Mouse (Mus musculus): ENCODE measurements around the gene Hlx. TPM values are rescaled to one million over a fixed set of nuclear protein-coding genes. Genes with fewer than 3 reads are reported as not detected.
A peak's percentile ranks its signal among the peaks of the same experiment; 100 is the strongest.

The Hlx gene
- total and polyA plus RNA-seq, 2 experiments from 2014 or later = 1.6 to 2.8 TPM

DNA sequence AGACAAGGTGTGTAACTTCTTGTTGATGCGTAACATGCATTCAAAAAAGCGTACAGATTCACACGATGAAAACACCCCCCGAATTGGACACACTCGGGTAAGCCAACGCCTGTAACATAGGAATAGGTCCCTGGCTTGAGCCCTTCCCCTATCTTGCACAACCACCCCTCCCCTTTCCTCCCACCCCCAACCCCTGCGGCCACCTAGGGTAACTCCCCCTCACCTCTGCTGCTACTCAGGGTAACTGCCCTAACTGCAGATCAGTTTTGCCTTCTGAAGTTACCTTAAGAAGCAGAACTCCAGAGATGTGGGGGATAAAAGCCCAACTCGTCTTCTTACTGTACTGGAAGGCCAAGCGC, 39.5 kb upstream of the Hlx start:
- no peak overlapping the region for H3K9ac ChIP-seq
- WGBS = 12% methylated on average over 9 of the region's 9 CpGs

DNA sequence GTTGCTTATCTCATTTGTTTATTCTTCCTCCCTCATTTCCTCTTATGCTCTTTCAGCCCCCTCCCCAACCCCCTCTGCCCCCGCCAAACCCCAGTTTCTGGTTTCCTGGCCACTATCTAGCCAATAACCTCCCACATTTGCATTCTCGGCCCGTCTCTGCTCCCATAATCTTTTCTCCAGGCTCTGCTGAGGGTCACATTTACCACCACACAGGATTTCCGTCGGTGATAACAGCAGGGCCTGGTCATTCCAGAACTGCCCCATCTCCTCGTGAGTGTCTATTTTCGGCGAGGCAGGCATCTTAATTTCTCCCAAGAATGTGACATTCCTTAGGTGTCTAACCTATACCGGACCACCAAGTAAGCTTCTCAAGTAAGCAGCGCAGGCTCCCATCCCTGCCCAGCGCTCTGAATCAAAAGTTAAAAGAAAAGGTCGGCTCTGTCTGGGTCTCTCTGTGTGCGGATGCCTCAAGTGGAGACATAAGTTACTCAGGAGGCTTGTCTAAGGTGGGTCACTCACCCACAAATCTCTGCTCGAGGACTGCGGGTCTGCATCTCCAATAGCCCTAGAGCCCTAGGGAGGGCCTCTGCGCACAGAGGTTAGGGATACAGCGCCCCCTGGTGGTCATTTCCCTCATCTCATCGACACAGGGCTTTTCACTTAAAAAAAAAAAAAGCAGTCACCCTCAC, 38.9 kb upstream of the Hlx start:
- Histone ChIP-seq H3K27me3 (ENCODE audit: insufficient read depth, low read length) (no peaks in the 10 kb centered on the region; the same call in 1 of the 2 replicates), H3K36me3 (ENCODE audit: insufficient read depth) (no peaks in the 10 kb centered on the region), H3K4me3 (ENCODE audit: low read depth, low read length) (no peak overlapping the region), H3K9ac (no peak overlapping the region), H3K9me3 (ENCODE audit: low read length) (no peaks in the 10 kb centered on the region), H3K4me1 (ENCODE audit: insufficient read depth) (no peaks in the 10 kb centered on the region), H3K4me2 (ENCODE audit: low read depth) (peak overlapping the region; percentile 13; the same call in 1 of the 2 replicates), H3K27ac (ENCODE audit: low read depth, low read length) (no peak overlapping the region)
- DNase-seq (peak; percentile 74), ATAC-seq (peak; percentile 40; the same call in 1 of the 2 replicates)
- WGBS = 33% methylated on average over 18 of the region's 18 CpGs
- TF ChIP-seq CTCF (IDR thresholded peaks at IDR 0.05; ENCODE audit: low read depth) = peak; percentile 81

More for the DNA sequence above, 39.5 kb upstream of the Hlx start:
- no peaks in the 10 kb centered on the region for H3K4me1 ChIP-seq (ENCODE audit: insufficient read depth)
- H3K4me3 ChIP-seq (ENCODE audit: low read depth, low read length) = no peak overlapping the region
- H3K36me3 ChIP-seq (ENCODE audit: insufficient read depth) = no peaks in the 10 kb centered on the region
- no peak for TF ChIP-seq CTCF (IDR thresholded peaks at IDR 0.05; ENCODE audit: low read depth)
- H3K9me3 ChIP-seq (ENCODE audit: low read length) = no peaks in the 10 kb centered on the region
- peak overlapping the region; percentile 13; the same call in 1 of the 2 replicates for H3K4me2 ChIP-seq (ENCODE audit: low read depth)
- H3K27me3 ChIP-seq (ENCODE audit: insufficient read depth, low read length) = no peaks in the 10 kb centered on the region; the same call in 1 of the 2 replicates
- H3K27ac ChIP-seq (ENCODE audit: low read depth, low read length) = no peak overlapping the region
- ATAC-seq (no peak), DNase-seq (no peak)

DNA sequence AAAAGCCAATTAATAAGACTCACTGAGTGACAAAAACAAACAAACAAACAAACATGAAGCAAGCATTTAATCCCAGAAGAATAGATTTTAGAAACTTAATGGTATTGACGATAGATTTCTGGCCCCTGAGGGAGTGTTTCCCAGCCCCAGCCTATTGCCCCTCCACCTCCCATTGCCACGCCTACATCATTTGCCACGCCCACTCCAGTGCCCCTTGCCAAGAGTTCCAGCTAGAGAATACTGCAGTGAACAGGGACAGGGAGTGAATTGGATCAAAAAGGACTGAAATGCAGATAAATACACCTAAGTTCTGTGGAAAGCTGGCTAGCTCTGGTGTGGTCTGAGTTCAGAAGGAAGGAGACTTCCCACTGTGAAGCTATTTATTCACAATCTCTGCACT, 31.4 kb upstream of the Hlx start:
- Histone ChIP-seq H3K4me1 (ENCODE audit: insufficient read depth) (no peaks in the 10 kb centered on the region), H3K27ac (ENCODE audit: low read depth, low read length) (no peak overlapping the region), H3K9me3 (ENCODE audit: low read length) (no peaks in the 10 kb centered on the region), H3K27me3 (ENCODE audit: insufficient read depth, low read length) (no peaks in the 10 kb centered on the region), H3K4me3 (ENCODE audit: low read depth, low read length) (no peak overlapping the region), H3K9ac (no peak overlapping the region), H3K36me3 (ENCODE audit: insufficient read depth) (no peaks in the 10 kb centered on the region), H3K4me2 (ENCODE audit: low read depth) (no peak overlapping the region)
- ATAC-seq (no peak), DNase-seq (no peak)
- 30% methylated on average over 3 of the region's 3 CpGs for WGBS
- TF ChIP-seq CTCF (IDR thresholded peaks at IDR 0.05; ENCODE audit: low read depth) = no peak

DNA sequence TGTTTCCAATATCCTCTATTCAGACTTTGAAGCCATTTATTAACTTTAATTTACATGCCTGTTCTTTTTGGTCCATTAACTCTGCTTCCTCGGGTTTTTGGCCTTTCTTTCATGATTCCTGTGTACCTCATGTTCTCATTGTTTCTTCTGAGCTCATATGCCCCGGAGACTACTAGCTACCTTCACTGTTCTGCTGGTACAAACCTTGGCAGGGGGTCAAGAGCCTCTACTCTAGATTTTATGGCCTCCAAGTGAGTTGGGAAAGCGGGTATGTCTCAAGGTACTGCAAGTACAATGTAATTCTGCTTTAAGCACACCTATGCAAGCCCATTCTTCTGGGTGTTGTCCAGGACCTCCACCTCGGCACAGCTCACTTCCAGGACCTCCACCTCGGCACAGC, 30.5 kb upstream of the Hlx start:
- H3K4me3 ChIP-seq (ENCODE audit: low read depth, low read length) = no peak overlapping the region
- 64% methylated on average over 5 of the region's 5 CpGs for WGBS
- no peaks in the 10 kb centered on the region for H3K9me3 ChIP-seq (ENCODE audit: low read length)
- ATAC-seq (no peak), DNase-seq (no peak)
- no peak overlapping the region for H3K4me2 ChIP-seq (ENCODE audit: low read depth)
- no peaks in the 10 kb centered on the region for H3K36me3 ChIP-seq (ENCODE audit: insufficient read depth)
- H3K4me1 ChIP-seq (ENCODE audit: insufficient read depth) = no peaks in the 10 kb centered on the region
- H3K27ac ChIP-seq (ENCODE audit: low read depth, low read length) = no peak overlapping the region
- H3K9ac ChIP-seq = no peak overlapping the region
- no peak for TF ChIP-seq CTCF (IDR thresholded peaks at IDR 0.05; ENCODE audit: low read depth)
- no peaks in the 10 kb centered on the region for H3K27me3 ChIP-seq (ENCODE audit: insufficient read depth, low read length)

DNA sequence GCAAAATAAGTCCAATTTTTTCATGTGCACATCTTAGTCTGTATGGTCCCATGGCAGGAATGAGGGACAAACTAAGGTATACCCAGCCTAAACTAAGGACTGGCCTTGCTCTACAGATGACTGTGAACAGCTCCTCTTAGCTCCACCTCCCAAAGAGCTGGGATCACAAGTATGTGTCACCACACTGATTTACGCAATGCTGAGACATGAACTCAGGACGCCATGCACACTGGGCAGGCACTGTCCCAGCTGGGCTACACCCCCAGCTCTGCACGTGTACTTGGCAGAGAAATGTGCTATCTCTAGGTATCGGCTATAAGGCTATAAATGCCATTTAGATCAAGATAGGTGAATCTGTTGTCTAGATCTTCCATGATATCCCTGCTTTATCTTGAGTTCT, 29.6 kb upstream of the Hlx start:
- no peaks in the 10 kb centered on the region for H3K36me3 ChIP-seq (ENCODE audit: insufficient read depth)
- no peak overlapping the region for H3K4me2 ChIP-seq (ENCODE audit: low read depth)
- H3K4me1 ChIP-seq (ENCODE audit: insufficient read depth) = no peaks in the 10 kb centered on the region
- H3K27me3 ChIP-seq (ENCODE audit: insufficient read depth, low read length) = no peaks in the 10 kb centered on the region
- DNase-seq = no peak
- no peaks in the 10 kb centered on the region for H3K9me3 ChIP-seq (ENCODE audit: low read length)
- no peak overlapping the region for H3K9ac ChIP-seq
- no peak overlapping the region for H3K4me3 ChIP-seq (ENCODE audit: low read depth, low read length)
- 85% methylated on average over 4 of the region's 4 CpGs for WGBS
- no peak overlapping the region for H3K27ac ChIP-seq (ENCODE audit: low read depth, low read length)
- no peak for ATAC-seq
- no peak for TF ChIP-seq CTCF (IDR thresholded peaks at IDR 0.05; ENCODE audit: low read depth)

DNA sequence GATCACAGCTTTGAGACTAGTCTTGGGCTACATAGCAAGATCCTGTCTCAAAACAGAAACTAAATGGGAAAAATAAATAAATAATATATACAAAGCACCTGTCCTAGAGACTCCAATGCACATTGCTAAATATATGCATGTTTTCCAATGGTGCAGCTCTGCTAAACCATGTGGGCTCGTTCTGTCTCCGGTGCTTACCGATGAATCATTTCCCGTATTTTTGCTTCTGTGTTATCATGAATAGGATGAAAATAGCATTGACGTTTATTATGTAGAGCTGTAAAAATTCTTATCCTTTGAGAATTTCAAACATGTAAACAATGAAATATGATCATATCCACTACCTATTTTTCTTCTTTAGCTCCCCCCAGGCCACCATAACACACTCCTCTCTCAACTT, 20.3 kb upstream of the Hlx start:
- DNase-seq (no peak), ATAC-seq (no peak)
- H3K4me2 ChIP-seq (ENCODE audit: low read depth) = no peak overlapping the region
- no peaks in the 10 kb centered on the region for H3K4me1 ChIP-seq (ENCODE audit: insufficient read depth)
- H3K9ac ChIP-seq = no peak overlapping the region
- no peak overlapping the region for H3K4me3 ChIP-seq (ENCODE audit: low read depth, low read length)
- no peaks in the 10 kb centered on the region for H3K27me3 ChIP-seq (ENCODE audit: insufficient read depth, low read length)
- H3K27ac ChIP-seq (ENCODE audit: low read depth, low read length) = no peak overlapping the region
- H3K9me3 ChIP-seq (ENCODE audit: low read length) = no peaks in the 10 kb centered on the region
- TF ChIP-seq CTCF (IDR thresholded peaks at IDR 0.05; ENCODE audit: low read depth) = no peak
- H3K36me3 ChIP-seq (ENCODE audit: insufficient read depth) = no peaks in the 10 kb centered on the region
- 87% methylated on average over 5 of the region's 5 CpGs for WGBS

DNA sequence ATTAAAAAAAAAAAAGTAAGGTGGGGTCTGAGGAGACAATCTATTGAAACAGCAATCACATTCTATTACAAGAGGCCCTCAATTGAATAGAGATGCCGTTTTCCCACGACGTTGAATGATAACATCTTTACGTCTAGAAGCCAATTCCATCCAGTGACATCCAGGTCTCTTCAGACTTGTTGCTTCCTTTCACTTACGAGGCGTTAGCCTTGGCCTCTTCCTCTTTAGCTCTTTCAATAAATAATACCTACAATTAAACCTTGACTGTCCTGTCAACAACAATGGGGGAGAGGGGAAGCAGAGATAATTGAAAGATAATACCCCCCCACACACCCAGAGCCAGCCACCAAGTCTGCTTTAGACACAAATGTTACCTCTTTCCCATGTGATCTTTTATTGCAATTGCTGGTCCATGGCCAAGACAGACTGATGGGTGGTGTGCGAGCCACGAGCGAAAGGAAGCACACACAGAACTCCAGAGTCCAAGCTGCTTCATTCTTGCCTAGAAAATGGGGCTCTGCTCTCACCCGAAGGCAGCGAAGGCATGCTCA, 17.8 kb upstream of the Hlx start:
- no peak for DNase-seq
- Histone ChIP-seq H3K4me1 (ENCODE audit: insufficient read depth) (no peaks in the 10 kb centered on the region), H3K27me3 (ENCODE audit: insufficient read depth, low read length) (no peaks in the 10 kb centered on the region), H3K9ac (no peak overlapping the region), H3K9me3 (ENCODE audit: low read length) (no peaks in the 10 kb centered on the region), H3K27ac (ENCODE audit: low read depth, low read length) (no peak overlapping the region), H3K4me3 (ENCODE audit: low read depth, low read length) (no peak overlapping the region), H3K36me3 (ENCODE audit: insufficient read depth) (no peaks in the 10 kb centered on the region), H3K4me2 (ENCODE audit: low read depth) (no peak overlapping the region)
- no peak for ATAC-seq
- WGBS = 84% methylated on average over 11 of the region's 11 CpGs
- no peak for TF ChIP-seq CTCF (IDR thresholded peaks at IDR 0.05; ENCODE audit: low read depth)
